Mouse (Mus musculus) CD4-positive, CD25-positive, alpha-beta regulatory T cell, adult 2 months (primary cell): ENCODE data around the gene Taf8.

Experiments used
- DNase-seq: peaks from one replicate; pipeline ENCODE4 v3.0.0-alpha.2; 2012; ENCODE audit warnings: low read depth, low spot score

Taf8 gene

GRCm38 (mm10) chr17:47484993-47485392, 17.1 kb downstream of the Taf8 start:
- no peak for DNase-seq

- peak; percentile 45 for DNase-seq
Measured at GRCm38 (mm10) chr17:47484241-47484921, 17.7 kb downstream of the Taf8 start.

- DNase-seq: peak; percentile 75
Measured at GRCm38 (mm10) chr17:47482401-47482800, 19.7 kb downstream of the Taf8 start.

- DNase-seq: no peak
Measured at GRCm38 (mm10) chr17:47479887-47480286, 22.2 kb downstream of the Taf8 start.

GRCm38 (mm10) chr17:47475714-47476113, 26.4 kb downstream of the Taf8 start:
- peak; percentile 59 for DNase-seq

GRCm38 (mm10) chr17:47475181-47475580, 26.9 kb downstream of the Taf8 start:
- DNase-seq: no peak

- no peak for DNase-seq
Measured at GRCm38 (mm10) chr17:47474250-47474649, 27.8 kb downstream of the Taf8 start.

- DNase-seq: peak; percentile 88
Measured at GRCm38 (mm10) chr17:47473434-47473974, 28.6 kb downstream of the Taf8 start.

GRCm38 (mm10) chr17:47472435-47473350, 29.4 kb downstream of the Taf8 start:
- no peak for DNase-seq

GRCm38 (mm10) chr17:47470686-47471085, 31.4 kb downstream of the Taf8 start:
- DNase-seq: no peak

- no peak for DNase-seq
Measured at GRCm38 (mm10) chr17:47470121-47470520, 32.0 kb downstream of the Taf8 start.

- DNase-seq: no peak
Measured at GRCm38 (mm10) chr17:47469642-47470041, 32.5 kb downstream of the Taf8 start.

- no peak for DNase-seq
Measured at GRCm38 (mm10) chr17:47468466-47468865, 33.6 kb downstream of the Taf8 start.

- DNase-seq: no peak
Measured at GRCm38 (mm10) chr17:47468063-47468462, 34.0 kb downstream of the Taf8 start.

- no peak for DNase-seq
Measured at GRCm38 (mm10) chr17:47467659-47468058, 34.4 kb downstream of the Taf8 start.

- no peak for DNase-seq
Measured at GRCm38 (mm10) chr17:47466284-47466683, 35.8 kb downstream of the Taf8 start.

- DNase-seq: no peak
Measured at GRCm38 (mm10) chr17:47465016-47465415, 37.1 kb downstream of the Taf8 start.

GRCm38 (mm10) chr17:47464248-47464965, 37.7 kb downstream of the Taf8 start:
- no peak for DNase-seq

- no peak for DNase-seq
Measured at GRCm38 (mm10) chr17:47462728-47463388, 39.2 kb downstream of the Taf8 start.

GRCm38 (mm10) chr17:47462209-47462608, 39.9 kb downstream of the Taf8 start:
- DNase-seq: no peak

- DNase-seq: no peak
Measured at GRCm38 (mm10) chr17:47461688-47462087, 40.4 kb downstream of the Taf8 start.
